Mouse (Mus musculus): ENCODE data around the gene Fam78b. TPM values are rescaled to one million over a fixed set of nuclear protein-coding genes. Genes with fewer than 3 reads are reported as not detected.

The Fam78b gene
- polyA plus RNA-seq, 2 experiments, result 0.07 TPM; not detected in 1

- Histone ChIP-seq H3K4me2 (ENCODE audit: low read depth) (no peak overlapping the region), H3K9ac (replicated peaks) (no peak overlapping the region), H3K36me3 (replicated peaks; ENCODE audit: control insufficient read depth, insufficient read depth, low read depth) (no peaks in the 10 kb centered on the region), H3K4me3 (ENCODE audit: insufficient read depth in 1 of 2, low read depth in 2 of 2, low read length in 2 of 2) (no peak overlapping the region), H3K27me3 (ENCODE audit: control insufficient read depth, insufficient read depth, low read length) (no peaks in the 10 kb centered on the region), H3K27ac (no peak overlapping the region), H3K4me1 (replicated peaks; ENCODE audit: control insufficient read depth in 2 of 2, insufficient read depth in 2 of 2, low read length in 1 of 2) (no peaks in the 10 kb centered on the region), H3K9me3 (ENCODE audit: control insufficient read depth, low read length) (no peaks in the 10 kb centered on the region)
- TF ChIP-seq CTCF (IDR thresholded peaks at IDR 0.05; ENCODE audit: low read depth), result no peak
- no peak for TF ChIP-seq EP300 (IDR thresholded peaks at IDR 0.05; ENCODE audit: low read depth)
- DNase-seq (ENCODE audit: low read depth in 3 of 3, low spot score in 3 of 3) (no peak), ATAC-seq (ENCODE audit: insufficient read depth) (no peak)
- WGBS (ENCODE audit: insufficient replicate concordance), result 48% methylated on average over 10 of the region's 10 CpGs
Measured at GRCm38 (mm10) chr1:167046169-167046927, 45.1 kb downstream of the Fam78b start.

- Histone ChIP-seq H3K27me3 (ENCODE audit: control insufficient read depth, insufficient read depth, low read length) (no peaks in the 10 kb centered on the region), H3K4me2 (ENCODE audit: low read depth) (no peak overlapping the region), H3K4me3 (ENCODE audit: insufficient read depth in 1 of 2, low read depth in 2 of 2, low read length in 2 of 2) (no peak overlapping the region), H3K27ac (no peak overlapping the region), H3K36me3 (replicated peaks; ENCODE audit: control insufficient read depth, insufficient read depth, low read depth) (no peaks in the 10 kb centered on the region), H3K4me1 (replicated peaks; ENCODE audit: control insufficient read depth in 2 of 2, insufficient read depth in 2 of 2, low read length in 1 of 2) (no peaks in the 10 kb centered on the region), H3K9me3 (ENCODE audit: control insufficient read depth, low read length) (no peaks in the 10 kb centered on the region), H3K9ac (replicated peaks) (no peak overlapping the region)
- TF ChIP-seq CTCF (IDR thresholded peaks at IDR 0.05; ENCODE audit: low read depth), result no peak
- TF ChIP-seq EP300 (IDR thresholded peaks at IDR 0.05; ENCODE audit: low read depth), result no peak
- DNase-seq (ENCODE audit: low read depth in 3 of 3, low spot score in 3 of 3) (no peak), ATAC-seq (ENCODE audit: insufficient read depth) (no peak)
- WGBS (ENCODE audit: insufficient replicate concordance), result 66% methylated on average over 3 of the region's 3 CpGs
Measured at GRCm38 (mm10) chr1:167050859-167051258, 49.6 kb downstream of the Fam78b start.

- Histone ChIP-seq H3K4me2 (ENCODE audit: low read depth) (no peak overlapping the region), H3K9ac (replicated peaks) (no peak overlapping the region), H3K4me3 (ENCODE audit: insufficient read depth in 1 of 2, low read depth in 2 of 2, low read length in 2 of 2) (no peak overlapping the region), H3K9me3 (ENCODE audit: control insufficient read depth, low read length) (no peaks in the 10 kb centered on the region), H3K27ac (no peak overlapping the region), H3K36me3 (replicated peaks; ENCODE audit: control insufficient read depth, insufficient read depth, low read depth) (no peaks in the 10 kb centered on the region), H3K4me1 (replicated peaks; ENCODE audit: control insufficient read depth in 2 of 2, insufficient read depth in 2 of 2, low read length in 1 of 2) (no peaks in the 10 kb centered on the region), H3K27me3 (ENCODE audit: control insufficient read depth, insufficient read depth, low read length) (no peaks in the 10 kb centered on the region)
- WGBS (ENCODE audit: insufficient replicate concordance), result 49% methylated on average over 7 of the region's 7 CpGs
- ATAC-seq (ENCODE audit: insufficient read depth) (no peak), DNase-seq (ENCODE audit: low read depth in 3 of 3, low spot score in 3 of 3) (no peak)
- TF ChIP-seq EP300 (IDR thresholded peaks at IDR 0.05; ENCODE audit: low read depth) (no peak), CTCF (IDR thresholded peaks at IDR 0.05; ENCODE audit: low read depth) (no peak)
Measured at GRCm38 (mm10) chr1:167054029-167054428, 52.8 kb downstream of the Fam78b start.

- DNase-seq (ENCODE audit: low read depth in 3 of 3, low spot score in 3 of 3) (no peak), ATAC-seq (ENCODE audit: insufficient read depth) (no peak)
- H3K9ac ChIP-seq (replicated peaks), result no peak overlapping the region
- TF ChIP-seq EP300 (IDR thresholded peaks at IDR 0.05; ENCODE audit: low read depth) (no peak), CTCF (IDR thresholded peaks at IDR 0.05; ENCODE audit: low read depth) (no peak)
- 58% methylated on average over 5 of the region's 5 CpGs for WGBS (ENCODE audit: insufficient replicate concordance)
- H3K4me3 ChIP-seq (ENCODE audit: insufficient read depth in 1 of 2, low read depth in 2 of 2, low read length in 2 of 2), result no peak overlapping the region
- no peak overlapping the region for H3K4me2 ChIP-seq (ENCODE audit: low read depth)
- no peaks in the 10 kb centered on the region for H3K36me3 ChIP-seq (replicated peaks; ENCODE audit: control insufficient read depth, insufficient read depth, low read depth)
- H3K4me1 ChIP-seq (replicated peaks; ENCODE audit: control insufficient read depth in 2 of 2, insufficient read depth in 2 of 2, low read length in 1 of 2), result no peaks in the 10 kb centered on the region
- H3K9me3 ChIP-seq (ENCODE audit: control insufficient read depth, low read length), result no peaks in the 10 kb centered on the region
- H3K27ac ChIP-seq, result no peak overlapping the region
- H3K27me3 ChIP-seq (ENCODE audit: control insufficient read depth, insufficient read depth, low read length), result no peaks in the 10 kb centered on the region
Measured at GRCm38 (mm10) chr1:167057543-167057942, 56.3 kb downstream of the Fam78b start.

- TF ChIP-seq CTCF (IDR thresholded peaks at IDR 0.05; ENCODE audit: low read depth) (no peak), EP300 (IDR thresholded peaks at IDR 0.05; ENCODE audit: low read depth) (no peak)
- ATAC-seq (ENCODE audit: insufficient read depth) (no peak), DNase-seq (ENCODE audit: low read depth in 3 of 3, low spot score in 3 of 3) (no peak)
- Histone ChIP-seq H3K4me3 (ENCODE audit: insufficient read depth in 1 of 2, low read depth in 2 of 2, low read length in 2 of 2) (no peak overlapping the region), H3K9ac (replicated peaks) (no peak overlapping the region), H3K27ac (no peak overlapping the region), H3K27me3 (ENCODE audit: control insufficient read depth, insufficient read depth, low read length) (no peaks in the 10 kb centered on the region), H3K4me2 (ENCODE audit: low read depth) (no peak overlapping the region), H3K4me1 (replicated peaks; ENCODE audit: control insufficient read depth in 2 of 2, insufficient read depth in 2 of 2, low read length in 1 of 2) (no peaks in the 10 kb centered on the region), H3K36me3 (replicated peaks; ENCODE audit: control insufficient read depth, insufficient read depth, low read depth) (no peaks in the 10 kb centered on the region), H3K9me3 (ENCODE audit: control insufficient read depth, low read length) (no peaks in the 10 kb centered on the region)
- 47% methylated on average over 9 of the region's 9 CpGs for WGBS (ENCODE audit: insufficient replicate concordance)
Measured at GRCm38 (mm10) chr1:167059550-167060285, 58.5 kb downstream of the Fam78b start.
